Mouse (Mus musculus): ENCODE results near the gene Spo11.

Gene Spo11

DNA sequence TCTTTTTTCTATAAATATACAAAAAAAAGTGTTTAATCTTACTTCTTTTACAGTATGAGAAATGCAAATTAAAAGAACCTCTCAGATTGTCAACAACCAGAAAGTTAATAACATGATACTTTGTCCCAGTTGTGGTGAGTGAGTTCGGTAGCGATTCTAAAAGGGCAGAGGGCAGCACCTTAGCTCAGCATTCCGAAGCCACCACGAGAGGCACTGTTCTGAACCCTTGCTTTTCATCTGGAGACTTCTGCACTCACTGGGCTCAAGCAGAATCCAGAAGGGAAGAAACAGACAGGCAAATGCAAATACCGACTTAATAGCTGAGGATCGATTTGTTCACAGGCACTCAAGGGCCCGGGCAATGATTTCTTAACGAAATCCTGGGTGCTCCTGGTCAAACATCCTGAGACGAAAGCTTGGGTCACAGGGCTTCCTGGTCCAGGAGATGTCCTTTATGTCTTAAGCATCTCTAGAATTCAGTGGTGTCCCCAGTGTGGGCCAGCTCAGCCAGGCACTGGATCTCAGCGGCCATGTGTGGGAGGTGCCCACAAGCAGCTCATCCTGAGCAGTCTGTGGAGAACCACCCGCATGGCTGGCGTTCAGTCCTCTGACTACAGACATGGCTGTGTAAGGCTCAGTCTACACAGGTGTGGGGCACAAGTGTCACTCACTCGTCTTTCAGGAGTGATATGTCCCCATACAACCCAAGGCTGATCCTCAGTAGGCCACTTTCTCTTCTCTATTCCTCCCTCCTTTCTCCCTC is 18.3 kb upstream of the Spo11 start:
- no peak for DNase-seq

DNA sequence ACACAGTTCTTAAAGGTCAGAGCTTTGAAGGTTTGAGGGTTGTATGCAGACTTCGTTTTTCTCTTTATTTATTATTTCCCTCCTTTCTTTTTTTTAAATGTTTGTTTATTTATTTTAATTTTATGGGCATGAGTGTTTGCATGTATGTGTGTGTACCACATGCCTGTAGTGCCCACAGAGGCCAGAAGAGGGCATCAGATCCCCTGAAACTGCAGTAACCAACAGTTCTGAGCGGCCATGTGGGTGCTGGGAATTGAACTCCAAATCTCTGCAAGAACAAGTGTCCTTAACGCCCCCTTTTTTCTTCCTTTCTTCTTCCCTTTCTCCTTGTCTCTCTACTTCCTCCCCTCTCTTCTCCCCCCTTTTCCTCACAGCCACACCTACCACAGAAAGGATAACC is 17.1 kb upstream of the Spo11 start:
- DNase-seq = no peak

DNA sequence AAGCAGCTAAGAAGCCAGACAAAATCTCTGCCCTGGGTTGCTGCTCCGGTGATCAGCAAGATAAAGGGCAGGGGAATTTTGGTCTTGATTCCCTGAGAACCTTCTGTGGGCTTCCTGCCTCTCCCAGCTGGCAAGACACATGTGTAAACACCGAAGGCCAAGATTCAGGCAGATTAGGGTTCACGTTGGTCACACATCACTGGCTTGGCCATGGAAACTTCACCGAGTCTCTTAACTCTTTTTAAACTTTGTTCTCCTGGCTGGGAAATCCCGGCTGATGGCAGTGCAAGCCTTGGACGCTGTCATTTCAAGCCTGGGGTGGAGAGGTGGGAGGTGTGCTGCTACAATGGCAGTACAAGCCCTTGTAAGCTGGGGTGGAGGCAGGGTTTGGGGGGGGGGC is 16.3 kb upstream of the Spo11 start:
- no peak for DNase-seq

DNA sequence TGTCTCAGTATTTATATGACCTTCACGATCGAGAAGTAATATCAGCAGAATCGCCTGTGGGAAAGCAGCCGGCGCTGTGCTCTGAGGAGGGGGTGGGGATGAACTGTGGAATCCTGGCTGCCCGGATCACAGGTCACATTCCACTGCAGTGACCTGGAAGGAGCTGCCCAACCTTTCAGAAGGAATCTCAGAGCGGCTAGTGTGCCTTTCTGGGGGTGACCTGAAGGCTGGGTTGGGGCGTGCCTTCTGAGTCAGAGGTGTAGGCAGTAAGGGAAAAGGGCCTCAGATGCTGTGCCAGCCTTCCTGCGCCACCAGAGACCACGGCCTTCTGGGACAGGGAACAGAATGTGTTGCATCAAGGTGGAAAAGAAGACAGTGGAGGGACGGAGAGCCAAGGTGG is 12.3 kb upstream of the Spo11 start:
- DNase-seq = no peak

DNA sequence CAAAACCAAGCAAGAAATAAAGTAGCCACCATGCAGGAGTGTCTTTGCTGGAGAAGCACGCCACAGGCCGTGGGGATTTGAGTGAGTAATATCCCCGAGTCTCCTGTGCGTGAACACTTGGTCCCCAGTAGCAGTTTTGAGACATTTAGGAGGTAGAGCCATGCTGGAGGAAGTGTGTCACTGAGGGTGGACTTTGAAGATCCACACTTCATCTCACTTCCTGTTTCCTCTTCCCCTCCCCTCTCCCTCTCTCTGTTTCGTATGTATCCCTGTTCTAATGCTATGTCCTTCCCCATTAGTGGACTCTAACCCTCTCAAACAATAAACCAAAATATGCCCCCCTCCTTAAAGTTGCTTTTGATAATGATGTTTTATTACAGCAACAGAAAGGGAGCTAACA is 11.0 kb upstream of the Spo11 start:
- DNase-seq = no peak

DNA sequence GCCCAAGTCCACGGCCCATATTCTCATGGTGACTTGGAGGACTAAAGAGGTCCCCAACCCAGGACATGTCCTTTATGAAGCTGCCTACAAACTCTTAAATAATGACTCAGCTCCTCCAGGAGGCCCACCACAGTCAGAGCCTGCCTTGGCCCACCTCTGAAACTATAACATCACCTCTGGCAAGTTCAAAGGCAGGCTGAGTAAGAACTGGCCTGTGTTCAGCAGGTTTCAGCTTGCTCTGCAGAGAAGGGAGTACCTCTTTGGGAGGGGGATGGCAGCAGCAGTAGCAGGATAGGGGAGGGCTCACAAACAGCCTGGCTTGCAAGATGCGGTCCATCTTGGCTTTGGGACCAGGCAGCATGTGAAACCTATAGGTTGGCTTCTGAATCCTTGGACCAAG is 5.6 kb upstream of the Spo11 start:
- DNase-seq = no peak

DNA sequence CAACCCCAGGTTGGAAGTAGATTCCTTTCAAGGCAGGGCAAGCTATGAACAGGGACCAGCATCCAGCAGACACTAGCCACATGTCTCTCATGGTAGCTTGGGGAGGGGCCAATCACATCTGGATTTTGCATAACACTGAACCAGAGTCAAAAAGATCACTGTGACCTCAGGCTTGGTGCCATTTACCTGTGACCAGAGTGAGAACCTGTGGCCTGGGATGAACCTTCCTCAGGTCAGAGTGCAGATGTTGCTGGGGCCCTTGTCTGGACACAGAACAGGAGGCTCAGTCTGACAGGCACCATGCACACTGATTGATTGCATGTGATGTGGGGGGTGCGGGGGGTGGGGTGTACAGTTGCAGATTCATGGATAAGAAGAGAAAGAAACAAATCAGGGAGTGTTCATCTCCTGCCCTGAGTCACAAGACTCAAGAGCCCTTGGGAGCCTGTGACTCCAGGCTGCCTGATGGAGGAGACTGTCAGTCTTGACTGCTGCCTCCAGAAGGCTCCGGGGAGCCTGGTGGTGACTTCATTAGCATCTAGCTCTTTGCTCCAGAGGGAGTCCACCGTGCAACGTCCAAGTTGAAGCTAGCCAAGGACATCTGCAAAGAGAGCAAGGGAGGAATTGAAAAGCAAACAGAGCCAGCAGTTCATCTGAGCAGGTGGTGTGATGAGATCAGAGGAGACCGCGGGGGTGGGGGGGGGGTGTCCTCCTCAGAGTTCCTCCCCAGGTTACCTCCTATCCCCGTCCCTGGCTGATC is 3.5 kb upstream of the Spo11 start:
- no peak for DNase-seq

DNA sequence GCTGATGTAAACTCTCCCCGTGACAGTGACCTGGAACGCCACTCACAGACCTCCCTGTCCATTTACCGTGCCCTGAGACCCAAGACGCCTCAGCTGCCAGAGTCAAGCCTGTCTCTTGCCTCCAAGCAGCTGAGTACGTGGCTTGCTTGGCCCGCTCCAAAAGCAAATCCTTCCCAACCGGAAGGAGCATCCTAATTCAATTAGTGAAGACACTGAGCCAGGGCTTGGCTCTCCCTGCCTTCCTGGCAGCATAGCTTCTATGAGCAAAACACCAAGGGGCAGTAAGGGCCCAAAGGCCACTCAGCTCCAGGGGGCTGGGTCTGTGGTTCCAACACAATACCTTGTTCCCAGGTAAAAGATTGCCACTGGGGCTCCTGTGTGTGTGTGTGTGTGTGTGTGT is 2.8 kb upstream of the Spo11 start:
- no peak for DNase-seq

DNA sequence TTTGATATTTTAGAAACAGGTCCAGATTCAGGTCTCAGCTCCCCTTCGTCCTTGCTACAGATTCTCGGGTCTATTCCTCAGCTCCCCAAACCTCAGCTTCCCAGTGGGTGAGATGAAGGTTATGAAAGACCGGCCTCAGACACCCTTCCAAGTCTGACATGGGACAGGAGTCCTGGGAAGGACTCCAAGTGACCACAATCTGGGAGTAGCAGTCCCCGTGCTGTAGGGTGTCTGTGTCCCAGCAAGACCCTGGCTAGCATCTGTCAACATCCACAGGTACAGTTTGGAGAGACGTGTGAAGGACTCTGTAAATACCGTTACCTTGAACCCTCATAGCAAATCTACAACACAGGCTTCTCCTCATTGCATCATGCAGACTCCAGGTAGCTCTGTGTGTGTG is 2.3 kb upstream of the Spo11 start:
- no peak for DNase-seq

DNA sequence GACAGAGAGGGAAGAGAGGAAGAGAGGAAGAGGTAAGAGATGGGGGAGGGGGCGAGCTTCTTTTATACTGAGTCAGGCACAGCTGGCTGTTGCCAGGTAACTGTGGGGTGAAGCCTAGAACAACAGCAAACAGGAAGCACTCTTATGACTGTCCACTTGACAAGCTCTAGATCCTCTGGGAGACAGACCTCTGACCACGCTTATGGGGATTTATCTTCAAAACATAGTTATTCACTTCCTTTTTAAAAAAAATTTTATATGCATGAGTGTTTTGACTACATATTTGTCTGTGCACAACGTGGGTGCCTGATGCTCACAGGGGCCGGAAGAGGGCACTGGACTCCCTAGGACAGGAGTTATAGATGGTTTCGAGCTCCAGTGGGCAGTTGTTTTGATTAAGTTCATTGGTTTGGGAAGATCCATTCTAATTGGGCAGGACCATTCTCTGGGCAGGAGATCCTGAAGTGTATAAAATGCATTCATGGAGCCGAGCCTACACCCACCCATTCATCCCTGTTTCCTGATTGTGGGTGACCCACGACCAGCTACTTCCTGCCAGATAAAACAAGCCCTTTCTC is 750 bp upstream of the Spo11 start:
- DNase-seq = no peak

DNA sequence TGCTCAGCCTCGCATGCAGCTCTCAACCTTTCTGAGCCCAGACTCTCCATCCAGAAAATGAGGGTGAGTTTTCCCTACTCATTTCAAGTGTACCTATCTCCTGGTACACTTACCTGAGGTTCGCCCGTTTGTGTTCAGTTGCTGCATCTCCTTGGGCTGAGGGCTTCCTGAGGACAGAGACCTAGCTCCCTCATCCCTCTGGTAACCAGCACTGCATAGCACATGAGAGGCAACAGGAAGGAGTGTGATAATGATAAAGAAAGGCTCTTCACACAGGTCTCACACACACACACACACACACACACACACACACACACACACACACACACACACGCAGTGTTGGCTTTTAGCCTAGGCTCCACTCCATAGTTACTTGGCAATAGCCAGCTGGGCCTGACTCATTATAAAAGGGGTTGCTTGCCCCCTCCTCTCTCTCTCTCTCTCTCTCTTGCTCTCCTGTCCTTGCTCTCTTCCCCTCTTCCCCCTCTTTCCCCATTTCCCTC is 682 bp downstream of the Spo11 start:
- DNase-seq = no peak

DNA sequence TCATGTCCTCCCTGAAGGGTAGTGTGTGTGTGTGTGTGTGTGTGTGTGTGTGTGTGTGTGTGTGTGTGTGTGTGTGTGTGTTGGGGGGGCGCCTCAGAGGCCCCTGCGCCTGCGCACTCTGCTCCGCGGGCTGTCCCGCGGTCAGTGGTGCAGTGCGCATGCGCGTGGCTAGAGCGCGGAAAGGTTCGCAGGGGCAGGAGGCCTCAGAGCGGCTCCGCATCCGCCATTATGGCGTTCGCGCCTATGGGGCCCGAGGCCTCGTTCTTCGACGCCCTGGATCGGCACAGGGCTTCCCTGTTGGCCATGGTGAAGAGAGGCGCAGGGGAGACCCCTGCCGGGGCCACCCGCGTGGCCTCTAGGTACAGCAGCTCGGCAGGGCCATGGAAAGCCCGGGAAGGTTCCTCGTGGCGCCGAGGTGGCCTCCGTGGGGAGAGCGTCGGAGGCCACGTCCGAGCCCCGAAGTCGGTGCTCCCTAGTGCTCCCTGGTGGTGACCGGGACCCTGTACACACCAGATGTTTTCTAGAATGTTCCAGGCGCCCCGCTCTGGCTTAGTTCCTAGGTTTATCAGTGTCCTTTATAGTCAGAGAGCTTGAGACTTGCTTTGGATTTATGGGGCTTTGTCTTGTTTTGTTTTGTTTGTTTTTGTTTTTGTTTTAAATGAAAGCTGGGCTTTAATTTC is 2.3 kb downstream of the Spo11 start:
- no peak for DNase-seq

DNA sequence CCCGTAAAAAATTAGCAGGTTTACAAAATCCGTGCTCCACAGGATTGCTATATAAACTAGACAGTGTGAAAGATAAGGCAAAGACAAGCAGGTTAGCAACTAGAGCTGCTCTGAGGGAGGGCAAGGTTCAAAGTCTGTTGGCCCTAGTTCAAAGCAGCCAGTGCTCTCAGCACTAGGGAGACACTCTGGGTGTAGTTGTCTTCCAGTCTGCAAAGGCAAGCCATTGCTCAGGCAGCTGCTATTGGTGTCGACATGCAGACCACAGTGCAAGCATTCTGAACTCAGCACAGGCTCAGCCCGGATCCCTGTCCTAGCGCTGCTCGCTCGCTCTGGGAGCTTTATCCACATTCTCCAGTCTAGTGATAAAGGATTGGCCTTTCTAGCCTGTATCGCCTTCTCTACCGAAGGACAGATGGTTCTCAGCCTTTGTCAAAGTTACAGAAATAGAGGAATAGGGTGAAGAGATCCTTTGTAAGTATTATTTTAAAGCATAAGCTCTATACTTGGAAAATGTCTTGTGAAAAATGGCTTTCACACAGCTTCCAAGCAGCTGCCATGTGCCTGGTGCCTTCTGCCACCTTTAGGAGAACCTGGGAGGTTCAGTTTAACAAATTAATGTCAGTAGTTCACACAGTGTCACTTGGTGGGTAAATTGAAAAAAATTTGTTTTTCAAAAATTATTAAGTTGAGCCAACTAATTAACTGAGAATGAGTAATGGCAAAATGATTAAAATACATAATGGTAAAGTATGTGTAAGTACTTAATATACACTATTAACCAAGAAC is 5.5 kb downstream of the Spo11 start:
- DNase-seq = no peak

DNA sequence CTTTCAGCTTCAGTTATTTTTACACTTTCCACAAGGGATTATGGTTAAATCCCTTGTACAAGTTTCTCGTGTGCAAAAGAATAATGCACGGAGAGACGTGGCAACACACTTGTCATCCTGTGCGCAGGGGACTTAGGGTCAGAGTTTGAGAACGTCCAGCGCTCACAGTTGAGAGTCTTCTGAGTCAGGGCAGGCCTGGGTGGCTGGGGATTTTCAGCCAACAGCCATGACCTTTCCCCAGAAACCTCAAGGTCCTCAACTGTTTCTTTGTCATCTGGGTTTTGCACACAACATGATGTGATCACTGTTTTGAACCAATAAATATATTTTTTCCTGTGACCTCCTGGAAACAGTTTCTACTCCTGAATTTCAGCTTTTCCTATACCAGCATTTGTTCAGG is 12.7 kb downstream of the Spo11 start:
- no peak for DNase-seq

DNA sequence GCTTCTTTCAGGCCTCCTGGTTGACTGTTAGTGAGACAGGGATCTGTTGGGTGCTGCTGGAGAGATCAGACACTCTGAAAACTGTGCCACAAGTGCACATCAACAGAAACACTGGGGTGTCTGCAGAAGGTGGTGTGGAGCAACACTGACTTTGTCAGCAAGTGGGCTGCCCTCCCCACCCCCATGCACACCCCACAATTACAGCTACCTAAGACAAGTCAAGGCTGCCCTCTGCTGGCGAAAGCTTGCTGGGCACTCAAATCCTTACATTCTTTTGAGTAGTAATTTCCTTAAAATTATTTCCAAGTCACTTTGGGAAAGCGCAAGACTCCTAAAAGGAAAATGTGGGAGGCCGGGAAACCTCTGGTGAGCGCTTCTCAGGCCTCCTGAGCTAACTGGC is 18.7 kb downstream of the Spo11 start:
- peak; percentile 92 for DNase-seq

DNA sequence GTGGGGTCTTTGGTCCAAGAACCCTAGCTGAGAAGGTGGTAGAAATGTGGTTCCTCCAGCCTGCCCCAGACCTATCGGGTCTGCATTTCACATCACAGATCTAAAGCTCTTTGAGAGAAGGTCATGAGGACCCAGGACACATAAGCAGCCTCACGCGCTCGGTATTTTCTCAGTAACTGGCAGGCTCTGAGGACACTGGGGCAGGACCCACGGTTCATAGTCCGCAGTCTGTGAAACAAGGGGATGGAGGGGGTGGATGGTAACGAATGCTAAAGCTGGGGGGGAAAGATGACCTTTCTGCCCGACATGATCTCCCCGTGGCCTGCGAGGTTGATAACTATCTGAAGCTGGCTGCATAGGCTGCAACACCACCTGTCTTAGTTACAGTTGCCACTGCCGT is 20.2 kb downstream of the Spo11 start:
- DNase-seq = no peak

DNA sequence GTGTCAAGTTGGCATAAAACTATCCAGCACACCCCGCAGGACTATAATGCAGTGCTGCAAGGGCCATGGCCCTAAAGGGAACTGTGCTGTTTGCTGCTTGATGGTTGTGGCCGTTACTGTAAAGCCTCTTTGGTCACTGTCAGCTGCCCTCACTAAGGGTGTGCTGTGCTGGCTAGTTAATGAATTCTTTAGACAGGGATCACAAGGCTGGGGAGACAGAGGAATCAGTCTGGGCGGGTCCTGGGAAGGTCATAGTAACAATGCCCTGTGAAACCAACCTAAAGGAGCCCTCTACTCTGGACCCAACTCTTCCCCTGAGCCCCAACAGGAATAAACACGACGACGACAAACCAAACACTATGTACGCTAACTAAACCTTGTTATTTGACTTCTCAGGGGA is 21.0 kb downstream of the Spo11 start:
- no peak for DNase-seq

DNA sequence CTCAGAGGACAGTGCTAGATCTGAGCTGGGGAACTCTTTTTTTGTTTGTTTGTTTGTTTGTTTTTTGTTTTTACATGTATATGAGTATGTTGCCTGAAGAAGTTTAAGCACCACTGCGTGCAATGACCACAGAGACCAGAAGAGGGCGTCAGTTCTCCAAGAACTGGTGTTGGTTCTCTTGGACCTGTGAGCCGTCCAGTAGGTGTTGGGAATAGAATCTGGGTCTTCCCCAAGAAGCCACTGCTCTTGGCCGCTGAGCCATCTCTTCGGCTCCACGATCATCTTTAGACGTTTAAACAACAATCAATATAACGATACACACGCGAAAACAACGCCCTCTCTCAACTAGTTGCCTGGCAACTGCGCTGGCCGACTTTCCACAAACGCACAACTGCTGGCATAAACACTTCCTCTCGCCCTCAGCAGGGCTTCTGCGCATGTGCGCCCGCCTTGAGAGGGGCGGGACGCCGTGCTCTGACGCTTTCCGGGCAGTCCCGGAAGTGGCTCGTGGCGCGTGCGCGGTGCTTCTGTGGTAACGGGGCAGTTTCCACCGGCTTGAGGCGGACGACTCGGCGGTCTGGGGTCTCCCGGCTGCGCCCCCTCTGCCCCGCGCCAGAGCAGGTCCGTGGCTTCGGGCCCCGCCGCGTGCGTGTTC is 22.3 kb downstream of the Spo11 start, which contains the start of gene Rae1:
Gene Rae1, plus strand, starts transcription at position 488 of the 655 bp plus-strand sequence.
- peak; percentile 99 for DNase-seq

DNA sequence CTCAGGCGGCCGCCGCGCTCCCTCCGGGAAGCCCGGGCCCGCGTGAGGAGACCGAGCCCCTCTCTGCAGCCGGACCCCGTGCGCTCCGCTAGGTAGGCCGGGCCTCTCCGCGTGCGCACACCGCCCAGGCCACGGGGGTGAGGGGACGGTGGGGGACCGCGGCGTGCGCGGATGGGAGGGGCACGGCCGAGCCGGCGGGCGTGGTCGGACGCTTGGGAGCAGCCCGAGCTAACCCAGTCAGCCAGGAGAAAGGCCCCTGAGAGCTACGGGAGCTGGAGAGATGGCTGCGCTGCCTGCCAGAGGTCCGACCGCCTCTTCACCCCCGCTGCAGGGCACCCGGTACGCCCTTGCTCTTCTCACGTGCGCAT is 22.8 kb downstream of the Spo11 start:
- DNase-seq = no peak

DNA sequence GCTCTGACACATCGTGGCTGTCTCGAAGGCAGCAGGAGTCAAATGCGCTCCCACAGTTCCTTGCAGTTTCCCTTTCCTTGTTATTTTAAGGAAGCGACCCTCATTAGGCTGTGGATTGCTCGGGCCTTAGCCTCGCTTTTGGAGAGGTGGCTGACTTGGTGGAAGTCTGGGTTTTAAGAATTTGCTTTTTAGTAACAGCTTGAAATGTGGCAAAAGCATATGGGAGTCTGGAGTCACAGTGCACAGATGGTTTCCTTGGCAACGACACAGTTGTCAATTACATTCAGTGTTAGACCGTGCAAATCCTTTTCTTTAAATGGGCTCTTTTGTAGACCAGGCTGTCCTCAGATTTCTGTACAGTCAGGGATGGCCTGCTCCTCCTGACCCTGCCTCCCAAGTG is 23.4 kb downstream of the Spo11 start:
- DNase-seq = no peak

DNA sequence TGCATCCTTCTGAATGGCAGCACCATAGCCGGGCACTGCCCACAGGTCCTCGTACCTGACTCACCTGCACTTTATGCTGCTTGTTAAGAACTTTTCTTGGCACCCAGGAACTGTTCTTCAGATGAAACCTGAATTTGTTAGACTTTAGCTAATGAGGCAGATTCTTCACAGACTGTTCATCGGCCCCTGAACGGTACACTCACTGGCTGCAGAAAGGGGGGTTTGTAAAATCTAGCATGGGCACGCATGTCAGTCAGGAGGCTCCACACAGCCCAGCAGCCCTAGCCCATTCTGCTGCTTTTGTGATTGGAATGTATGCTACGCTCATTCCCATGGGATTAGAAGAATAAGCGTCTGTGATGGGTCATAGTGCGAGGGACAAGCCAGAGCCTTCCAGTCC is 26.2 kb downstream of the Spo11 start:
- no peak for DNase-seq

DNA sequence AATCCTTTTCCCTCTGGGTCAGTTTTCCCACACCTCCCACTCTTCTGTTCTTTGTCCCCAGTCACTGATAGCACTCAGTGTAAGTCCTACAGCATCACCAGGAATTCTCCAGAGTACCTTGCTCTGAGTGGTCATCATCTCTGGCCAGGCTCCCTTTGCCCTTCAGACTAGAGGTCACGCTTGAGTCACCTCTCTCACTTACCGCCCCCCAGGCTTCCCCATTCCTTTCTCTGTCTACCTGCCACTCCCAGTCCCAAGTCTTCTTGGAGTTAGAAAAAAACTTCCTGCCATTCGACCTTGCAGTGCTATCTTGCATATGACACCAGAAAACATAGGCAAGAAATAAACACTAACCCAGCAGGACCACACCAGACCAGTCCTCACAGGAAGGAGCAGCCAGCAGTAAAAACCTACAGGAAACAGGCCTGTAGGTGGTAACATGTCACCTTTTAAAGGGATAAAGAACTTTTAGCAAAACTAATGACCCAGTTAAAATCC is 32.8 kb downstream of the Spo11 start:
- DNase-seq = no peak

Measured in right cerebral cortex, postnatal 4 days (tissue).